Mouse (Mus musculus) cerebellum, adult 2 months (tissue): ENCODE measurements around the gene Adamtsl4.

Experiments
- CTCF ChIP-seq: fragments of 200-500 bp; IDR thresholded peaks from 2 replicates; pipeline ENCODE4 v1.5.1; 2011; ENCODE audit warnings: low read depth, mild to moderate bottlenecking, control low read depth, low read length, moderate library complexity, borderline replicate concordance; ENCODE audit not compliant: insufficient read depth
- POLR2A ChIP-seq: fragments of 200-500 bp; IDR thresholded peaks from 2 replicates; pipeline ENCODE4 v1.6.1; 2011; ENCODE audit warnings: low read length, control low read depth, borderline replicate concordance; ENCODE audit not compliant: insufficient read depth

- no peak for TF ChIP-seq CTCF
- TF ChIP-seq POLR2A, result no peak
These were observed 22.2 kb upstream of the Adamtsl4 start for GRCm38 (mm10) chr3:95709967-95710366.
